Mouse (Mus musculus) hindbrain, embryonic 10.5 days (tissue): ENCODE measurements around the gene Plcg2. TPM values are rescaled to one million over a fixed set of nuclear protein-coding genes. Genes with fewer than 3 reads are reported as not detected.

Source experiments
- DNase-seq: peaks from one replicate; pipeline ENCODE4 v3.0.0-alpha.2; 2017; ENCODE audit warnings: low spot score
- H3K27ac ChIP-seq: fragments of 300-500 bp; sonication (generic); 2 replicates; pipeline ENCODE4 v1.5.1; 2016; ENCODE audit warnings: mild to moderate bottlenecking, moderate library complexity
- H3K27me3 ChIP-seq: fragments of 300-500 bp; sonication (generic); 2 replicates; pipeline ENCODE4 v1.6.1; 2016; ENCODE audit warnings: mild to moderate bottlenecking; ENCODE audit not compliant: poor library complexity, insufficient read depth, severe bottlenecking
- H3K36me3 ChIP-seq: fragments of 300-500 bp; sonication (generic); 2 replicates; pipeline ENCODE4 v1.6.1; 2016; ENCODE audit warnings: mild to moderate bottlenecking, moderate library complexity
- H3K4me1 ChIP-seq: fragments of 300-500 bp; sonication (generic); replicated peaks from 2 replicates; pipeline ENCODE4 v1.6.1; 2016; ENCODE audit warnings: mild to moderate bottlenecking
- H3K4me3 ChIP-seq: fragments of 300-500 bp; sonication (generic); 2 replicates; pipeline ENCODE4 v1.5.1; 2016; ENCODE audit warnings: mild to moderate bottlenecking, moderate library complexity
- H3K9me3 ChIP-seq: fragments of 300-500 bp; sonication (generic); 2 replicates; pipeline ENCODE4 v1.6.1; 2016; ENCODE audit warnings: mild to moderate bottlenecking, moderate library complexity
- WGBS: fragments of 180-500 bp; shearing (Covaris S2); methylation state at CpG from one replicate; pipeline ENCODE4 v1.1.7; 2016; 5-methylcytosine and 5-hydroxymethylcytosine counted together
- polyA plus RNA-seq: library from polyadenylated mRNA; unstranded; fragments of >200 nt; fragmentation: Nextera tagmentation; extraction: Ambion mirVana; gene quantifications from 2 replicates; pipeline ENCODE4 v1.2.1, GENCODE M21; 2016

Gene Plcg2
- polyA plus RNA-seq, 1 experiment from 2014 or later = 3.7 TPM

GRCm38 (mm10) chr8:117576291-117576785, 78.2 kb downstream of the Plcg2 start:
- Histone ChIP-seq H3K4me1 (peaks cover 14% of the 10 kb centered on the region), H3K9me3 (no peaks in the 10 kb centered on the region), H3K27ac (no peak overlapping the region), H3K36me3 (no peaks in the 10 kb centered on the region), H3K27me3 (no peaks in the 10 kb centered on the region), H3K4me3 (no peak overlapping the region)
- DNase-seq = no peak
- WGBS = 56% methylated on average over 9 of the region's 9 CpGs

- Histone ChIP-seq H3K4me1 (peaks cover 14% of the 10 kb centered on the region), H3K36me3 (no peaks in the 10 kb centered on the region), H3K27me3 (no peaks in the 10 kb centered on the region), H3K9me3 (no peaks in the 10 kb centered on the region), H3K27ac (no peak overlapping the region), H3K4me3 (no peak overlapping the region)
- DNase-seq = no peak
- 85% methylated on average over 6 of the region's 6 CpGs for WGBS
These were observed 79.0 kb downstream of the Plcg2 start for GRCm38 (mm10) chr8:117577059-117577458.

- no peak overlapping the region for H3K27ac ChIP-seq
- DNase-seq = no peak
- H3K9me3 ChIP-seq = no peaks in the 10 kb centered on the region; the same call in 1 of the 2 replicates
- H3K4me1 ChIP-seq = peaks cover 14% of the 10 kb centered on the region
- H3K27me3 ChIP-seq = no peaks in the 10 kb centered on the region
- 57% methylated on average over 10 of the region's 10 CpGs for WGBS
- H3K36me3 ChIP-seq = no peaks in the 10 kb centered on the region
- H3K4me3 ChIP-seq = no peak overlapping the region
These were observed 79.8 kb downstream of the Plcg2 start for GRCm38 (mm10) chr8:117577883-117578282.

GRCm38 (mm10) chr8:117578856-117579255, 80.8 kb downstream of the Plcg2 start:
- Histone ChIP-seq H3K4me1 (peaks cover 14% of the 10 kb centered on the region), H3K27ac (no peak overlapping the region), H3K27me3 (no peaks in the 10 kb centered on the region), H3K4me3 (no peak overlapping the region), H3K9me3 (no peaks in the 10 kb centered on the region; the same call in 1 of the 2 replicates), H3K36me3 (no peaks in the 10 kb centered on the region)
- DNase-seq = no peak
- WGBS = 90% methylated on average over 6 of the region's 6 CpGs

- Histone ChIP-seq H3K36me3 (no peaks in the 10 kb centered on the region), H3K27ac (no peak overlapping the region), H3K9me3 (no peaks in the 10 kb centered on the region), H3K4me1 (no peaks in the 10 kb centered on the region), H3K4me3 (no peak overlapping the region), H3K27me3 (no peaks in the 10 kb centered on the region)
- WGBS = 86% methylated on average over 5 of the region's 5 CpGs
- DNase-seq = no peak
These were observed 95.8 kb downstream of the Plcg2 start for GRCm38 (mm10) chr8:117593862-117594261.

GRCm38 (mm10) chr8:117595001-117595400, 96.9 kb downstream of the Plcg2 start:
- H3K36me3 ChIP-seq = no peaks in the 10 kb centered on the region
- H3K27ac ChIP-seq = no peak overlapping the region
- DNase-seq = no peak

GRCm38 (mm10) chr8:117596777-117597176, 98.7 kb downstream of the Plcg2 start:
- DNase-seq = no peak
- Histone ChIP-seq H3K36me3 (no peaks in the 10 kb centered on the region), H3K9me3 (no peaks in the 10 kb centered on the region), H3K27ac (no peak overlapping the region), H3K27me3 (no peaks in the 10 kb centered on the region), H3K4me1 (no peaks in the 10 kb centered on the region), H3K4me3 (no peak overlapping the region)
- 85% methylated on average over 5 of the region's 5 CpGs for WGBS

More at GRCm38 (mm10) chr8:117595001-117595400, 96.9 kb downstream of the Plcg2 start:
- Histone ChIP-seq H3K9me3 (no peaks in the 10 kb centered on the region), H3K4me1 (no peaks in the 10 kb centered on the region), H3K4me3 (no peak overlapping the region), H3K27me3 (no peaks in the 10 kb centered on the region)
- WGBS = 78% methylated on average over 2 of the region's 2 CpGs

- peak; percentile 34 for DNase-seq
- Histone ChIP-seq H3K36me3 (no peaks in the 10 kb centered on the region), H3K27ac (no peak overlapping the region), H3K4me1 (no peaks in the 10 kb centered on the region), H3K9me3 (0 out of 2 replicates have a peak, but pooled peaks cover 10% of the 10 kb centered on the region), H3K27me3 (no peaks in the 10 kb centered on the region), H3K4me3 (no peak overlapping the region)
- 76% methylated on average over 13 of the region's 13 CpGs for WGBS
These were observed 102.7 kb downstream of the Plcg2 start for GRCm38 (mm10) chr8:117600839-117601238.

GRCm38 (mm10) chr8:117604101-117604500, 106.0 kb downstream of the Plcg2 start:
- Histone ChIP-seq H3K9me3 (0 out of 2 replicates have a peak, but pooled peaks cover 10% of the 10 kb centered on the region), H3K27ac (no peak overlapping the region), H3K36me3 (no peaks in the 10 kb centered on the region), H3K27me3 (no peaks in the 10 kb centered on the region), H3K4me1 (no peaks in the 10 kb centered on the region), H3K4me3 (no peak overlapping the region)
- no peak for DNase-seq
- 91% methylated on average over 12 of the region's 12 CpGs for WGBS

- WGBS = 89% methylated on average over 14 of the region's 14 CpGs
- no peak overlapping the region for H3K27ac ChIP-seq
- 0 out of 2 replicates have a peak, but pooled peaks cover 10% of the 10 kb centered on the region for H3K9me3 ChIP-seq
- H3K27me3 ChIP-seq = no peaks in the 10 kb centered on the region
- no peaks in the 10 kb centered on the region for H3K36me3 ChIP-seq
- no peak overlapping the region for H3K4me3 ChIP-seq
- no peaks in the 10 kb centered on the region for H3K4me1 ChIP-seq
- no peak for DNase-seq
These were observed 106.6 kb downstream of the Plcg2 start for GRCm38 (mm10) chr8:117604671-117605070.

GRCm38 (mm10) chr8:117605201-117605600, 107.1 kb downstream of the Plcg2 start:
- Histone ChIP-seq H3K9me3 (0 out of 2 replicates have a peak, but pooled peaks cover 10% of the 10 kb centered on the region), H3K4me3 (no peak overlapping the region), H3K36me3 (no peaks in the 10 kb centered on the region), H3K4me1 (no peaks in the 10 kb centered on the region), H3K27me3 (no peaks in the 10 kb centered on the region), H3K27ac (no peak overlapping the region)
- no peak for DNase-seq
- 91% methylated on average over 8 of the region's 8 CpGs for WGBS

- Histone ChIP-seq H3K9me3 (peaks cover 6% of the 10 kb centered on the region; the same call in 1 of the 2 replicates), H3K27me3 (no peaks in the 10 kb centered on the region), H3K4me3 (no peak overlapping the region), H3K36me3 (no peaks in the 10 kb centered on the region), H3K27ac (no peak overlapping the region), H3K4me1 (no peaks in the 10 kb centered on the region)
- no peak for DNase-seq
- WGBS = 90% methylated on average over 10 of the region's 10 CpGs
These were observed 112.4 kb downstream of the Plcg2 start for GRCm38 (mm10) chr8:117610506-117610905.

- WGBS = 80% methylated on average over 12 of the region's 12 CpGs
- Histone ChIP-seq H3K9me3 (peaks cover 14% of the 10 kb centered on the region), H3K27me3 (no peaks in the 10 kb centered on the region), H3K36me3 (no peaks in the 10 kb centered on the region), H3K27ac (no peak overlapping the region), H3K4me1 (no peaks in the 10 kb centered on the region), H3K4me3 (no peak overlapping the region)
- DNase-seq = no peak
These were observed 114.8 kb downstream of the Plcg2 start for GRCm38 (mm10) chr8:117612861-117613260.
